Mouse (Mus musculus) cerebral cortex, adult 2 months (tissue): Measurements from ENCODE around the gene Rbm18.

Source experiments
- WGBS: fragments of 180-500 bp; shearing (Covaris S2); methylation state at CpG from one replicate; pipeline ENCODE4 v1.1.7; 2018; 5-methylcytosine and 5-hydroxymethylcytosine counted together

Gene Rbm18

GRCm38 (mm10) chr2:36136300-36136941 lies at the start of gene Rbm18, which contains the start of gene Mrrf:
Gene Rbm18, minus strand, starts transcription at chr2:36136773.
Gene Mrrf, plus strand, starts transcription at chr2:36136389.
- WGBS = under 1% methylated on average over 50 of the region's 50 CpGs

- 30% methylated on average over 6 of the region's 6 CpGs for WGBS
These were observed 48.3 kb upstream of the Rbm18 start for GRCm38 (mm10) chr2:36184876-36185275.

GRCm38 (mm10) chr2:36184192-36184591 lies 47.6 kb upstream of the Rbm18 start:
- WGBS = 96% methylated on average over 2 of the region's 2 CpGs

GRCm38 (mm10) chr2:36183278-36183677 lies 46.7 kb upstream of the Rbm18 start:
- 21% methylated on average over 2 of the region's 2 CpGs for WGBS

- 92% methylated on average over 4 of the region's 4 CpGs for WGBS
These were observed 45.2 kb upstream of the Rbm18 start for GRCm38 (mm10) chr2:36181587-36182368.

GRCm38 (mm10) chr2:36179487-36179886 lies 42.9 kb upstream of the Rbm18 start:
- 85% methylated on average over 3 of the region's 3 CpGs for whole genome bisulfite sequencing

DNA sequence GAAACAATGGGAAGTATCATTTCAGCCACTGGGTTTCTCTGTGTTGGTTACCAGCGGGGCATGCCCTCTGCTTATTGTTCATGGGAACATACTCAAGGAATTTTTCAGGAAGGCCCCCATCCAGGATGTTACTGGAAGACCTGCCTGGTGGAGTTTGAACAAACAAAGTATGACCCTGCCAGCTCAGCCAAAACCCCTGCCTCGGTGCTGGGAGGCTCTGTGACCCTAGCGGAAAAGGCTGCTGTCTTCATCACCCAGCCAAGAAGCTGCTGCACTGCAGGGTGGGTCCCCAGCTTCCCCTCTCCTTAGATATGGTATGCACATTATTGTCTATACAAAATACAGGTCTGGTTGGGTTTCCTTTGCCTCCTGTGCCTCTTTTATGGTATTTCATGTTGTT lies 36.0 kb upstream of the Rbm18 start:
- WGBS = 83% methylated on average over 3 of the region's 3 CpGs

- 73% methylated on average over 4 of the region's 4 CpGs for WGBS
These were observed 35.6 kb upstream of the Rbm18 start for GRCm38 (mm10) chr2:36172136-36172535.

GRCm38 (mm10) chr2:36169176-36169575 lies 32.6 kb upstream of the Rbm18 start:
- 74% methylated on average over 4 of the region's 4 CpGs for WGBS

- 47% methylated on average over 1 of the region's 1 CpGs for WGBS
These were observed 31.5 kb upstream of the Rbm18 start for GRCm38 (mm10) chr2:36167990-36168618.

DNA sequence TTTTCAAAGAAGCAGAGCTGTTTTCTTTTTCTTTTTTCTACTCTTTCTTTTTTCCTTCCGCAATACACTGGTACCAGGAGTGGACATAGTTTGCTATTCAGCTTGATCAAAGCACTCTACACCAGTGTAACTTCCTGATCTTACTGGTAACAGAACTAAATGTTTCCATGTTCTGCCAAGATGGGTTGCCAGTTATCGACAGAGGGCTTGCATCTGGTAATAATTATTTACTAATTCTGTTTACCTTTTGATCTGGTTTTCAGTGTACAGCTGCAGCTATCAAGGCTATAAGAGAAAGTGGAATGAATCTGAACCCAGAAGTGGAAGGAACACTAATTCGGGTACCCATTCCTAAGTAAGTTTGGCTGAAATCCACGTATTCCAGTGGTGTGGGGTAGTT lies 22.8 kb upstream of the Rbm18 start:
- WGBS = 84% methylated on average over 4 of the region's 4 CpGs

GRCm38 (mm10) chr2:36157461-36157860 lies 20.9 kb upstream of the Rbm18 start:
- WGBS = 88% methylated on average over 1 of the region's 1 CpGs

GRCm38 (mm10) chr2:36152401-36152800 lies 15.8 kb upstream of the Rbm18 start:
- WGBS = over 99% methylated on average over 4 of the region's 4 CpGs

- WGBS = 85% methylated on average over 7 of the region's 7 CpGs
These were observed 12.3 kb upstream of the Rbm18 start for GRCm38 (mm10) chr2:36148876-36149365.

GRCm38 (mm10) chr2:36139096-36139495 lies 2.5 kb upstream of the Rbm18 start:
- WGBS = 58% methylated on average over 2 of the region's 2 CpGs

GRCm38 (mm10) chr2:36135887-36136286 lies 686 bp downstream of the Rbm18 start:
- WGBS = under 1% methylated on average over 4 of the region's 4 CpGs

GRCm38 (mm10) chr2:36129051-36129450 lies 7.5 kb downstream of the Rbm18 start:
- WGBS = 72% methylated on average over 3 of the region's 3 CpGs

DNA sequence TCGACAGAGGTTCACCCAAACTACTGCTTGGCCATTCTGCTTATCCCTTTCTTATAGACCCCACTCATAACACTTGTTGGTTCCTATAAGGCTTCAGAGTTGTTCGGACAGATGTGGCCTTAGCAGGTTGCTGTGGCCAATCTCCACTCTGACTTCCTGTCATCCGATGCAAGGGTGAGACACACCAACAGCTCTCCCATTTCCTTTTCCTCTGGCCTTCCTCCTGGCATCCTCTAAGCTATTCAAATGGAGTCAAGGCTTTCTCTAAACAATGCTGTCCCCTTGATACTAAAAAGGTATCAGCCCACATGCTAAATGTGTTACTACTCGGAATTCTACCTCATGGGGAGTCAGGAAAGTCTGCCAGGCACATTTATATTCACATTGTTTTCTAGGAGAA lies 8.6 kb downstream of the Rbm18 start:
- 62% methylated on average over 4 of the region's 4 CpGs for WGBS

- WGBS = 90% methylated on average over 9 of the region's 9 CpGs
These were observed 9.7 kb downstream of the Rbm18 start for GRCm38 (mm10) chr2:36126795-36127429.

GRCm38 (mm10) chr2:36112632-36113031 lies 23.9 kb downstream of the Rbm18 start:
- WGBS = 81% methylated on average over 3 of the region's 3 CpGs

- WGBS = 14% methylated on average over 7 of the region's 7 CpGs
These were observed 28.0 kb downstream of the Rbm18 start for GRCm38 (mm10) chr2:36108615-36109014.
